Mouse (Mus musculus) hindbrain, embryonic 12.5 days (tissue): ENCODE results near the gene Rnaset2b. TPM values are rescaled to one million over a fixed set of nuclear protein-coding genes. Genes with fewer than 3 reads are reported as not detected.
"Not testable (repeated sequence)": the region's sequence is repeated elsewhere in the genome, so short reads cannot be mapped to it uniquely, and the experiment has no call there.

Experiments
- ATAC-seq: fragments of 200-750 bp; cut with Nextera tagmentation; 2 replicates; pipeline ENCODE4 v1.8.0; 2017; ENCODE audit warnings: moderate TSS enrichment; ENCODE audit not compliant: low FRiP score
- H3K27ac ChIP-seq: fragments of 300-500 bp; sonication (generic); 2 replicates; pipeline ENCODE4 v1.5.1; 2016; ENCODE audit warnings: mild to moderate bottlenecking
- H3K27me3 ChIP-seq: fragments of 300-500 bp; sonication (generic); 2 replicates; pipeline ENCODE4 v1.6.1; 2016; ENCODE audit warnings: mild to moderate bottlenecking
- H3K36me3 ChIP-seq: fragments of 300-500 bp; sonication (generic); 2 replicates; pipeline ENCODE4 v1.6.1; 2016; ENCODE audit warnings: mild to moderate bottlenecking
- H3K4me1 ChIP-seq: fragments of 300-500 bp; sonication (generic); 2 replicates; pipeline ENCODE4 v1.6.1; 2016
- H3K4me2 ChIP-seq: fragments of 300-500 bp; sonication (generic); replicated peaks from 2 replicates; pipeline ENCODE4 v1.6.1; 2016; ENCODE audit warnings: mild to moderate bottlenecking
- H3K4me3 ChIP-seq: fragments of 300-500 bp; sonication (generic); 2 replicates; pipeline ENCODE4 v1.5.1; 2016; ENCODE audit warnings: mild to moderate bottlenecking
- H3K9ac ChIP-seq: fragments of 300-500 bp; sonication (generic); 2 replicates; pipeline ENCODE4 v1.6.1; 2016; ENCODE audit warnings: mild to moderate bottlenecking, moderate library complexity
- H3K9me3 ChIP-seq: fragments of 300-500 bp; sonication (generic); replicated peaks from 2 replicates; pipeline ENCODE4 v1.6.1; 2016; ENCODE audit warnings: mild to moderate bottlenecking
- WGBS: fragments of 180-500 bp; shearing (Covaris S2); methylation state at CpG from one replicate; pipeline ENCODE4 v1.1.7; 2016; 5-methylcytosine and 5-hydroxymethylcytosine counted together
- polyA plus RNA-seq: library from polyadenylated mRNA; unstranded; fragments of >200 nt; fragmentation: Nextera tagmentation; extraction: Ambion mirVana; gene quantifications from 2 replicates; pipeline ENCODE4 v1.2.1, GENCODE M21; 2016

The Rnaset2b gene
- 115 and 126 TPM in 2 replicates for polyA plus RNA-seq

- H3K4me3 ChIP-seq, H3K4me1 ChIP-seq, H3K4me2 ChIP-seq, H3K9me3 ChIP-seq, H3K9ac ChIP-seq, H3K27ac ChIP-seq, H3K27me3 ChIP-seq, H3K36me3 ChIP-seq, ATAC-seq: not testable (repeated sequence)
- WGBS: 100% methylated on average over 1 of the region's 8 CpGs
Observed at GRCm38 (mm10) chr17:6970334-6970733, at the start of gene Rnaset2b. TSS of gene Rnaset2b (plus strand) at chr17:6970634.

GRCm38 (mm10) chr17:6931625-6932024, 38.8 kb upstream of the Rnaset2b start:
- not testable (repeated sequence) for H3K36me3 ChIP-seq, H3K4me1 ChIP-seq, ATAC-seq, H3K4me2 ChIP-seq, H3K27me3 ChIP-seq, H3K9me3 ChIP-seq, H3K4me3 ChIP-seq, H3K27ac ChIP-seq, H3K9ac ChIP-seq
- 96% methylated on average over 7 of the region's 7 CpGs for WGBS

- H3K4me3 ChIP-seq, H3K27ac ChIP-seq, H3K9me3 ChIP-seq, H3K4me2 ChIP-seq, ATAC-seq, H3K4me1 ChIP-seq, H3K27me3 ChIP-seq, H3K36me3 ChIP-seq, H3K9ac ChIP-seq: not testable (repeated sequence)
- whole genome bisulfite sequencing: no CpG with 5 or more reads among the region's 4 CpGs
Observed at GRCm38 (mm10) chr17:6942560-6942959, 27.9 kb upstream of the Rnaset2b start.

DNA sequence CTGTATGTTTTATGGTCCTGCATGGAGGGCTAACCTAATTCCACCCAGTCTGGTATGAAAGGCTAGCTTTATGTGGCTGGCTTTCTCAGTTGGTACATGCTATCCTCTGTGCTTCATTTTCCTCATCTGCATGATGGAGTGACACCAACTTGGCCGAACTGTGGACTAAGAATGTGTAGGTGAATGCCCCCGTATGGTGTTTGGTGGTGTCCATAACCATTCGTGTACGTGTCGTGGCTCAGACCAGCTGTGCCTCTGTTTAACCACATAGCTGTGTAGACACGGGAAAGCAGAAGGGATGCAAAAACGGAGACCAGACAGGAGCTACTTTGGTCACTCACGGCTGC, 22.8 kb upstream of the Rnaset2b start:
- Histone ChIP-seq H3K9ac (peak overlapping the region; percentile 23; the same call in 1 of the 2 replicates), H3K4me2 (peak overlapping the region; percentile 62), H3K4me3 (peak overlapping the region; percentile 52)
- ATAC-seq, H3K9me3 ChIP-seq, H3K36me3 ChIP-seq, H3K4me1 ChIP-seq, H3K27ac ChIP-seq, H3K27me3 ChIP-seq: not testable (repeated sequence)
- no CpG with 5 or more reads among the region's 8 CpGs for WGBS

DNA sequence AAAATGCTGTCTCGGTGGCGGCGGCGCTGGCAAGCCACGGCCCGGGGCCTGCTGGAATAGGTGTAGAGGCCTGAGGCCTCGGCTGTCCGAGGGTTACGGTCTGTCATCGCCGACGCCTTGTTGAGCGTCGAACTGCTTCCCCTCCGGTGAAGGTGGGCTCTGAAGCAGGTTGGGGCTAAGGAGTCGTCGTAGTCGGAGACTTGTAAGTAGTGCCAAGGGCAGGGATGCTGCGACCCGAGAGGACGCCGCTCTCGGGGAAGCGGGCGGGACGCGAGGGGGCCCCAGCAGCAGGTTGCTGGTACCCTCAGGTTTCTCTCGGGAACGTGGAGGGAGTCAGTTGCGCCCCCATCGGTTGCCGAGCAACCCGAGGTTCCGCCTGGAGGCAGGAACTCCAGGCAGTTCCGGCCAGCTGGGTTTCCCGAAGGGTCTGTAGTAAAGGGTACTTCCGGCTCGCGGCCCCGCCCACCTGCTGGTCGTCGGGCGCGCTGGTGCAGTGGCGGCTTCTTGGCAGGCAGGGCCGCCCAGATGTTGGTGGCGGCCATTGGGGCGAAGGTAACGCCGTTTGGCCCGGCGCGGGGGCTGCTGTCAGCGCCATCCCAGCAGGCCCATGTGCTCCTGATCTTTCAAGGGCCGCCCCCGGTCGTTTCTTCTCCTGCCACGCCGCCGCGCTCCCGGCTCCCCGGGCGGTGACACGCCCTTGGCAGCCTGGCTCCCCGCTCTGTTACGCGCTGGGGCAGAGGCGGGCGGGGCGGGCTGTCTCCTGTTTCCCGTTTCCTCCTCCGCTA, 22.3 kb upstream of the Rnaset2b start, which contains the start of gene Rsph3b:
TSS of gene Rsph3b (minus strand) at position 699 of the 785 bp plus-strand sequence.
- Histone ChIP-seq H3K4me2 (peak within 1 kb of the TSS; percentile 62), H3K9ac (peak within 1 kb of the TSS; percentile 56), H3K27ac (peak within 1 kb of the TSS; percentile 85), H3K4me3 (peak within 1 kb of the TSS; percentile 52)
- peak; percentile 98 for ATAC-seq
- WGBS: under 1% methylated on average over 73 of the region's 73 CpGs
- H3K36me3 ChIP-seq, H3K4me1 ChIP-seq, H3K9me3 ChIP-seq, H3K27me3 ChIP-seq: not testable (repeated sequence)

DNA sequence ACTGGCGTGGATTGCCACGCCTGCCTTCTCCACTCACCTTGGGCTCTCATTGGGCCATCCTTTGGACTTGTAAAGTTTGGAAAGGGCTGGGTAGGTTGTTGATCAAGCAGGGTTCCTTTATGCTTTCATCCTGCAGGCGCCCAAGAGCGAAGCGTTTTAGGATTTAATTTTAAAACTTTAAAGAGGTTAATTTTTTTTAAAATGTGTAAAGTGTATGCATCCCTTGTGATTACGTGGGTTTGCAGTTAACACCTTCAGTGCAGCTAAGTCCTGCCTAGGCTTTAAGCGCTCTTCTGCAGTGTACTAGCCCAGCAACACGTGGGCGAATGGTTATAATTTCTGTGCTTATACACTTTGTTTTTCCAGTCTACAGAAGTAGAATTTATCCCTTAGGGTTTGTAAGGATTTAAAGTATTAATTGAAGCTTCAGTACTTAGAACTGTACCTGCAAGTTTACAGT, 21.6 kb upstream of the Rnaset2b start:
- H3K9ac ChIP-seq: peak overlapping the region; percentile 56
- not testable (repeated sequence) for H3K27me3 ChIP-seq, H3K4me1 ChIP-seq, H3K36me3 ChIP-seq, H3K9me3 ChIP-seq
- H3K4me2 ChIP-seq: peak overlapping the region; percentile 62
- H3K27ac ChIP-seq: peak overlapping the region; percentile 85
- peak overlapping the region; percentile 52 for H3K4me3 ChIP-seq
- 20% methylated on average over 9 of the region's 9 CpGs for WGBS
- peak; percentile 42 for ATAC-seq

GRCm38 (mm10) chr17:6958881-6959280, 11.6 kb upstream of the Rnaset2b start:
- H3K4me2 ChIP-seq, H3K4me1 ChIP-seq, H3K4me3 ChIP-seq, H3K9ac ChIP-seq, H3K9me3 ChIP-seq, H3K27ac ChIP-seq, H3K27me3 ChIP-seq, H3K36me3 ChIP-seq, ATAC-seq: not testable (repeated sequence)
- 85% methylated on average over 7 of the region's 8 CpGs for WGBS

- not testable (repeated sequence) for H3K27ac ChIP-seq, H3K36me3 ChIP-seq, H3K9me3 ChIP-seq, ATAC-seq, H3K9ac ChIP-seq, H3K4me1 ChIP-seq, H3K27me3 ChIP-seq
- WGBS: 74% methylated on average over 4 of the region's 6 CpGs
- Histone ChIP-seq H3K4me2 (peak overlapping the region; percentile 51), H3K4me3 (peak overlapping the region; percentile 51)
Observed at GRCm38 (mm10) chr17:6959543-6960259, 10.7 kb upstream of the Rnaset2b start.

DNA sequence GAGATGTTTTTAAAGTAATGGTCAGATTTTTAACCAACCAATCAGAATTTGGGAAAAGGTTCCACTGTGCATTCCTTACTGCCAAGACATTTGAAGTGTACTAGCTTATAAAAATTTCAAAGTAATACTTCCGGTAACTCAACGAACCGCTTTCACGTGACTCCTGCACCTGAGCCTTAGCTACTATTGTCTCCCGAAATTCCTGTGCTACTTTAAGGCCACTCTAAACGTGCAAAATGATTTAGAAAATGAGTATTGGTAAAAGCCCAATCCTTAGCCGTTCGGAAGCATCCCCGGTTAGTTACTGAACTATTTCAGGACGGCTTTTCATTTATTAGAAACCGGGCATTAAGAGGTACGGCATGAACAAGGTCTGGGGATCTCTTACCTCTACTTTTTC, 10.1 kb upstream of the Rnaset2b start:
- under 1% methylated on average over 12 of the region's 12 CpGs for WGBS
- H3K9ac ChIP-seq, H3K36me3 ChIP-seq, H3K9me3 ChIP-seq, ATAC-seq, H3K27ac ChIP-seq, H3K27me3 ChIP-seq, H3K4me1 ChIP-seq: not testable (repeated sequence)
- peak overlapping the region; percentile 51 for H3K4me3 ChIP-seq
- H3K4me2 ChIP-seq: peak overlapping the region; percentile 51

GRCm38 (mm10) chr17:6960776-6961175, 9.7 kb upstream of the Rnaset2b start, which contains the start of gene Tagap1:
TSS of gene Tagap1 (minus strand) at chr17:6961156.
- H3K4me1 ChIP-seq, ATAC-seq, H3K27me3 ChIP-seq, H3K9me3 ChIP-seq, H3K36me3 ChIP-seq: not testable (repeated sequence)
- Histone ChIP-seq H3K4me3 (peak within 1 kb of the TSS; percentile 51), H3K4me2 (peak within 1 kb of the TSS; percentile 51), H3K9ac (peak within 1 kb of the TSS; percentile 67), H3K27ac (peak within 1 kb of the TSS; percentile 52; the same call in 1 of the 2 replicates)
- WGBS: under 1% methylated on average over 24 of the region's 51 CpGs

GRCm38 (mm10) chr17:6961181-6962000, 9.0 kb upstream of the Rnaset2b start:
- not testable (repeated sequence) for H3K9me3 ChIP-seq, H3K36me3 ChIP-seq, H3K9ac ChIP-seq, H3K27ac ChIP-seq, H3K27me3 ChIP-seq, H3K4me1 ChIP-seq
- WGBS: 2% methylated on average over 19 of the region's 48 CpGs
- H3K4me2 ChIP-seq: peak overlapping the region; percentile 42
- peak; percentile 98 for ATAC-seq
- peak overlapping the region; percentile 51 for H3K4me3 ChIP-seq

- not testable (repeated sequence) for H3K36me3 ChIP-seq, H3K4me1 ChIP-seq, H3K27ac ChIP-seq, H3K9me3 ChIP-seq, ATAC-seq, H3K4me3 ChIP-seq, H3K9ac ChIP-seq, H3K27me3 ChIP-seq, H3K4me2 ChIP-seq
- WGBS: 77% methylated on average over 4 of the region's 6 CpGs
Observed at GRCm38 (mm10) chr17:6962339-6962738, 8.1 kb upstream of the Rnaset2b start.
